Mouse (Mus musculus) cerebellum, adult 2 months (tissue): ENCODE data around the gene Prss30.

ENCODE experiments used
- CTCF ChIP-seq: fragments of 200-500 bp; IDR thresholded peaks from 2 replicates; pipeline ENCODE4 v1.5.1; 2011; ENCODE audit warnings: low read depth, mild to moderate bottlenecking, control low read depth, low read length, moderate library complexity, borderline replicate concordance; ENCODE audit not compliant: insufficient read depth
- POLR2A ChIP-seq: fragments of 200-500 bp; IDR thresholded peaks from 2 replicates; pipeline ENCODE4 v1.6.1; 2011; ENCODE audit warnings: low read length, control low read depth, borderline replicate concordance; ENCODE audit not compliant: insufficient read depth

GRCm38 (mm10) chr17:23982912-23983311, 2.5 kb upstream of the Prss30 start:
- no peak for TF ChIP-seq POLR2A
- no peak for TF ChIP-seq CTCF
